Comparison of ENCODE assay signal across 8 mouse cellular contexts in the genomic region with DNA sequence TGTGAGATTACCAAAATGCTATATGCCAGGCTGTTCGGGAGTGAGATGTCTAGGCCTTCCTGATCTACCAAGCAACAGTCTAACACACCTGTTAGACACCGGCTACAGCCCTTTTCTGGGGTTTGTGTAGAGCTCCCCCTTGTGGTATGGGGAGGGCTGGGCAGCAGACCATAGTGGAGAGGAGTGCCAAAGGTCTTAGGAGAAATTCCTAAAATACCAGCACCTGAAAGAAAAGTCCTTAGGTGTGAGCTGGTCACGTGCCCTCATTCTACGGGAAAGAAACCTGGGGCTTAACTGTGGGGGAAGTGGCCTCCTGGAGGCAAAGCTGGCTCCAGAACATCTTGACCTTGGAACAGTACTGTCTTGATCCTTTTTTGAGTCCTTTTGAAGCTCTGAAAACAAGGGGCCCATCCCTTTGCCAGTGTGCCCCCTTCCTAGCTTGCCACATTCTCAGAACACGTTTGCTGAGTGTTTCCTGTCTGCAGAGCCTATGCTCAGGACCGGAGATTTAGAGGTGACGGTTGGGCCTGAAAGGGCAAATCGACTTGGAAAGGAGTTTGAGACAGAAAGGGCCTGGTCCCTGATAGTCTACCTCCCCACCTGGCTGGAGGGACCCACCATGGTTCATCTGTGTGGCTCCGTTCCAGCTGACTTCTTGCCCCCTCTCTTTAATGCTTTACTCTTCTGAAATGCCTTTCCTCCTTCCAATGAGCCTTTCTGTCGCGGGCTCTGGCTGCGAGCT. TPM values are rescaled to one million over a fixed set of nuclear protein-coding genes. Genes with fewer than 3 reads are reported as not detected.
DNase-seq lines count a peak whose midpoint lies in the region; ATAC-seq and TF ChIP-seq lines count a peak whose summit lies in the region.
"Had no signal": no experiment of that assay in that cellular context is flagged by ENCODE, and none has a peak within 500 bp of the region (broad histone marks: within the 10 kb centered on the region; RNA-seq: fewer than 3 reads in every experiment).

No protein-coding gene starts in this region.

- H3K4me3 ChIP-seq in ES-E14 (ENCODE audit: insufficient read depth in 1 of 2, low read depth in 1 of 2, low read length in 2 of 2, poor library complexity in 1 of 2, severe bottlenecking in 1 of 2): no peak overlapping the region
- H3K4me3 ChIP-seq in kidney, embryonic 14.5 days (ENCODE audit: low read length): no peak overlapping the region
- H3K4me3 ChIP-seq: limb, embryonic 12.5 days had no signal

- no peak overlapping the region for H3K9ac ChIP-seq in ES-E14 (ENCODE audit: insufficient read depth, low read depth, low read length, poor library complexity, severe bottlenecking)
- H3K9ac ChIP-seq in kidney, embryonic 14.5 days (ENCODE audit: low read depth, low read length): no peak overlapping the region
- H3K9ac ChIP-seq: limb, embryonic 12.5 days had no signal

- no peaks in the 10 kb centered on the region for H3K9me3 ChIP-seq in ES-E14 (ENCODE audit: control insufficient read depth, insufficient read depth, low read depth, low read length)
- no peaks in the 10 kb centered on the region for H3K9me3 ChIP-seq in kidney, embryonic 14.5 days (ENCODE audit: control insufficient read depth, low read length)
- H3K9me3 ChIP-seq: limb, embryonic 12.5 days had no signal

- no peaks in the 10 kb centered on the region for H3K27me3 ChIP-seq in kidney, embryonic 14.5 days (ENCODE audit: control insufficient read depth, insufficient read depth, low read length)
- H3K27me3 ChIP-seq: limb, embryonic 12.5 days had no signal

- peaks cover 5 to 13% of the 10 kb centered on the region in 2 experiments; a peak in 2 of 4 replicates for H3K4me1 ChIP-seq in ES-E14 (ENCODE audit: control insufficient read depth in 2 of 2, insufficient read depth in 2 of 2, low read length in 2 of 2, poor library complexity in 1 of 2)
- H3K4me1 ChIP-seq in kidney, embryonic 14.5 days (ENCODE audit: control insufficient read depth, insufficient read depth, low read length): peaks cover 17% of the 10 kb centered on the region

- WGBS in kidney, embryonic 14.5 days: 49% methylated on average over 12 of the region's 12 CpGs

- H3K4me2 ChIP-seq in kidney, embryonic 14.5 days (replicated peaks; ENCODE audit: low read depth, low read length): no peak overlapping the region
- H3K4me2 ChIP-seq: limb, embryonic 12.5 days had no signal

- H3K36me3 ChIP-seq in ES-E14 (ENCODE audit: control insufficient read depth, insufficient read depth, low read length, poor library complexity, severe bottlenecking): no peaks in the 10 kb centered on the region
- no peaks in the 10 kb centered on the region for H3K36me3 ChIP-seq in kidney, embryonic 14.5 days (ENCODE audit: control insufficient read depth, insufficient read depth, low read length)
- H3K36me3 ChIP-seq: limb, embryonic 12.5 days had no signal

- intact Hi-C loops in gastrocnemius, postnatal 14 days (cut with DNase I; ENCODE audit: low total_unique reads): loop anchor here (5.0 to 10.0 kb wide), 2 partner anchors 37 to 95 kb away; no protein-coding TSS in a partner anchor

- peak; percentile 51; the same call in 1 of the 2 replicates for ATAC-seq in kidney, embryonic 14.5 days (ENCODE audit: low FRiP score, low TSS enrichment)

- in situ Hi-C loops in ES-E14 (cut with MboI; ENCODE audit: low sequenced_read_pairs in 2 of 2, unreplicated experiment in 2 of 2): no loop called here

- peak; percentile 80 for DNase-seq in B cell, adult 2 months
- peak; percentile 90 for DNase-seq in ES-E14 (ENCODE audit: low read depth, low spot score)
- DNase-seq in cerebellum, adult 18-20 months: peak; percentile 61 to 63
- DNase-seq in gastrocnemius, postnatal 14 days: peak; percentile 61
- peak; percentile 77 to 85 for DNase-seq in lung, adult 18-20 months
- DNase-seq in right cerebral cortex, postnatal 25 days: peak; percentile 36

- no peak overlapping the region for H3K27ac ChIP-seq in ES-E14 (ENCODE audit: insufficient read depth, low read depth, low read length, poor library complexity, severe bottlenecking)
- H3K27ac ChIP-seq in kidney, embryonic 14.5 days (ENCODE audit: low read depth, low read length): no peak overlapping the region
- H3K27ac ChIP-seq: limb, embryonic 12.5 days had no signal

TF ChIP-seq in ES-E14, 5 proteins besides CTCF, POLR2A, EP300 and RAD21:
- no peak for TF ChIP-seq HCFC1 (IDR thresholded peaks at IDR 0.05; ENCODE audit: borderline replicate concordance, insufficient read depth, low read length)
- TF ChIP-seq ZC3H11A (IDR thresholded peaks at IDR 0.05; ENCODE audit: borderline replicate concordance, low read depth, low read length): peak; percentile 65; the same call in 1 of the 2 replicates

RNA-seq across cellular contexts. Expression of a gene that starts 3.5 kb away (rescaled TPM):
- total RNA-seq in ES-E14 (2012; rRNA removed): 0.74 TPM in 1 of 2 replicates, not detected in the other
- total RNA-seq in gastrocnemius, postnatal 14 days (2021): 1 to 10 TPM in 1 of 2 experiments, under 1 TPM in 1; 0.71 to 3.1 TPM
- 0.89 and 3.3 TPM in 2 replicates for polyA plus RNA-seq in kidney, embryonic 14.5 days (2014; fragmentation: Nextera tagmentation; extraction: Ambion mirVana)

RNA-seq across cellular contexts. Expression of a gene that starts 7.1 kb away (rescaled TPM):
- total RNA-seq in ES-E14 (2012; rRNA removed): 0.27 and 0.74 TPM in 2 replicates
- not detected for total RNA-seq in gastrocnemius, postnatal 14 days (2021)
- 0.24 TPM in 1 of 2 replicates, not detected in the other for polyA plus RNA-seq in kidney, embryonic 14.5 days (2014; fragmentation: Nextera tagmentation; extraction: Ambion mirVana)
- polyA plus RNA-seq: limb, embryonic 12.5 days had no signal

RNA-seq across cellular contexts. Expression of a gene that starts 13.7 kb away (rescaled TPM):
- 10.8 and 28.3 TPM in 2 replicates for total RNA-seq in ES-E14 (2012; rRNA removed)
- total RNA-seq in gastrocnemius, postnatal 14 days (2021): 1 to 10 TPM; 5.1 to 7.4 TPM
- polyA plus RNA-seq in kidney, embryonic 14.5 days (2014; fragmentation: Nextera tagmentation; extraction: Ambion mirVana): 26.2 and 33.8 TPM in 2 replicates

RNA-seq across cellular contexts. Expression of a gene that starts 26.7 kb away (rescaled TPM):
- total RNA-seq in ES-E14 (2012; rRNA removed): 5.2 and 16.2 TPM in 2 replicates
- total RNA-seq in gastrocnemius, postnatal 14 days (2021): 1 to 10 TPM; 5.4 to 6.3 TPM
- 41.0 and 58.9 TPM in 2 replicates for polyA plus RNA-seq in kidney, embryonic 14.5 days (2014; fragmentation: Nextera tagmentation; extraction: Ambion mirVana)

RNA-seq across cellular contexts. Expression of a gene that starts 27.1 kb away (rescaled TPM):
- 7.1 and 8.8 TPM in 2 replicates for total RNA-seq in ES-E14 (2012; rRNA removed)
- total RNA-seq in gastrocnemius, postnatal 14 days (2021): 100 to 1,000 TPM; 121 to 213 TPM
- polyA plus RNA-seq in kidney, embryonic 14.5 days (2014; fragmentation: Nextera tagmentation; extraction: Ambion mirVana): 0.30 and 0.54 TPM in 2 replicates

Comparison
In these comparisons a context has a peak if more than half of its experiments do, and no peak if none do; other contexts are left out.
1. DNase-seq: peak in every context shown above with its lines; median percentile 90 in ES-E14; 81 in lung, adult 18-20 months; 80 in B cell, adult 2 months; 62 in cerebellum, adult 18-20 months; 61 in gastrocnemius, postnatal 14 days; 36 in right cerebral cortex, postnatal 25 days.